Mouse (Mus musculus) layer of hippocampus, postnatal 14 days (tissue): ENCODE results near the gene Fam168b. TPM values are rescaled to one million over a fixed set of nuclear protein-coding genes. Genes with fewer than 3 reads are reported as not detected.
A peak's percentile ranks its signal among the peaks of the same experiment; 100 is the strongest.

ENCODE experiments used
- DNase-seq, 2 experiments: peaks; one replicate each; pipeline ENCODE4 v3.0.0; 2021 to 2022; ENCODE audit warnings: low spot score in 2 of 2, mixed read lengths in 1 of 2
- total RNA-seq, 2 experiments: library from RNA; stranded (reverse); gene quantifications; 2 replicates each; pipeline ENCODE4 v1.2.3; 2021

Fam168b gene
- total RNA-seq, 2 experiments from 2014 or later = 216 to 228 TPM

GRCm38 (mm10) chr1:34852116-34852878 lies 9.4 kb upstream of the Fam168b start:
- no peak for DNase-seq

GRCm38 (mm10) chr1:34851562-34851961 lies 8.7 kb upstream of the Fam168b start:
- no peak for DNase-seq

- DNase-seq = no peak
Observed at GRCm38 (mm10) chr1:34850343-34851136, 7.7 kb upstream of the Fam168b start.

GRCm38 (mm10) chr1:34849745-34850342 lies 7.0 kb upstream of the Fam168b start, which contains the start of gene Plekhb2:
Gene Plekhb2 (plus strand): TSS chr1:34849976.
- DNase-seq = peak; percentile 82 to 85

GRCm38 (mm10) chr1:34847070-34847469 lies 4.2 kb upstream of the Fam168b start:
- no peak for DNase-seq

- DNase-seq = peak; percentile 42 to 48
Observed at GRCm38 (mm10) chr1:34842389-34842861, 440 bp downstream of the Fam168b start.

- peak in 1 of 2 experiments; percentile 51 for DNase-seq
Observed at GRCm38 (mm10) chr1:34841709-34842388, 1.0 kb downstream of the Fam168b start.

GRCm38 (mm10) chr1:34839241-34839640 lies 3.6 kb downstream of the Fam168b start:
- DNase-seq = no peak

GRCm38 (mm10) chr1:34837951-34838689 lies 4.7 kb downstream of the Fam168b start:
- DNase-seq = no peak

GRCm38 (mm10) chr1:34834904-34835303 lies 8.0 kb downstream of the Fam168b start:
- no peak for DNase-seq

- DNase-seq = no peak
Observed at GRCm38 (mm10) chr1:34831381-34831780, 11.5 kb downstream of the Fam168b start.

GRCm38 (mm10) chr1:34830934-34831333 lies 11.9 kb downstream of the Fam168b start:
- DNase-seq = no peak

- DNase-seq = no peak
Observed at GRCm38 (mm10) chr1:34828528-34829294, 14.2 kb downstream of the Fam168b start.

- DNase-seq = no peak
Observed at GRCm38 (mm10) chr1:34827900-34828299, 15.0 kb downstream of the Fam168b start.

GRCm38 (mm10) chr1:34825909-34826308 lies 17.0 kb downstream of the Fam168b start:
- no peak for DNase-seq

GRCm38 (mm10) chr1:34824208-34824607 lies 18.7 kb downstream of the Fam168b start:
- DNase-seq = no peak

- no peak for DNase-seq
Observed at GRCm38 (mm10) chr1:34823353-34823752, 19.5 kb downstream of the Fam168b start.

GRCm38 (mm10) chr1:34822746-34823145 lies 20.1 kb downstream of the Fam168b start:
- DNase-seq = no peak

GRCm38 (mm10) chr1:34822003-34822402 lies 20.9 kb downstream of the Fam168b start:
- DNase-seq = no peak

- no peak for DNase-seq
Observed at GRCm38 (mm10) chr1:34821411-34821810, 21.5 kb downstream of the Fam168b start.
